Mouse (Mus musculus) lung, adult 2 months (tissue): ENCODE measurements around the gene Dcp1a. TPM values are rescaled to one million over a fixed set of nuclear protein-coding genes. Genes with fewer than 3 reads are reported as not detected.

Source experiments
- DNase-seq: peaks from one replicate; pipeline ENCODE4 v3.0.0; 2022
- H3K4me1 ChIP-seq: fragments of 200-500 bp; 2 replicates; pipeline ENCODE4 v1.6.1; 2011; ENCODE audit warnings: low read length; ENCODE audit not compliant: control insufficient read depth, insufficient read depth
- H3K4me3 ChIP-seq: fragments of 200-500 bp; replicated peaks from 2 replicates; pipeline ENCODE3; 2011; ENCODE audit warnings: low read depth, mild to moderate bottlenecking, control low read depth, low read length; ENCODE audit errors: extremely low read depth
- CTCF ChIP-seq: fragments of 200-500 bp; IDR thresholded peaks from 2 replicates; pipeline ENCODE4 v1.5.1; 2011; ENCODE audit warnings: mild to moderate bottlenecking, low read length, control low read depth; ENCODE audit not compliant: insufficient read depth
- POLR2A ChIP-seq: fragments of 200-500 bp; IDR thresholded peaks from 2 replicates; pipeline ENCODE4 v1.6.1; 2011; ENCODE audit warnings: low read depth, mild to moderate bottlenecking, control low read depth, low read length, borderline replicate concordance; ENCODE audit errors: extremely low read depth
- WGBS: fragments of 180-500 bp; shearing (Covaris S2); methylation state at CpG from one replicate; pipeline ENCODE4 v1.1.7; 2018; 5-methylcytosine and 5-hydroxymethylcytosine counted together
- polyA plus RNA-seq: library from polyadenylated mRNA; depleted of rRNA; stranded (reverse); fragments of >200 nt; gene quantifications from 2 replicates; pipeline ENCODE4 v1.2.3, GENCODE M21; 2012; rRNA removed

Dcp1a gene
- 31.1 and 36.5 TPM in 2 replicates for polyA plus RNA-seq

DNA sequence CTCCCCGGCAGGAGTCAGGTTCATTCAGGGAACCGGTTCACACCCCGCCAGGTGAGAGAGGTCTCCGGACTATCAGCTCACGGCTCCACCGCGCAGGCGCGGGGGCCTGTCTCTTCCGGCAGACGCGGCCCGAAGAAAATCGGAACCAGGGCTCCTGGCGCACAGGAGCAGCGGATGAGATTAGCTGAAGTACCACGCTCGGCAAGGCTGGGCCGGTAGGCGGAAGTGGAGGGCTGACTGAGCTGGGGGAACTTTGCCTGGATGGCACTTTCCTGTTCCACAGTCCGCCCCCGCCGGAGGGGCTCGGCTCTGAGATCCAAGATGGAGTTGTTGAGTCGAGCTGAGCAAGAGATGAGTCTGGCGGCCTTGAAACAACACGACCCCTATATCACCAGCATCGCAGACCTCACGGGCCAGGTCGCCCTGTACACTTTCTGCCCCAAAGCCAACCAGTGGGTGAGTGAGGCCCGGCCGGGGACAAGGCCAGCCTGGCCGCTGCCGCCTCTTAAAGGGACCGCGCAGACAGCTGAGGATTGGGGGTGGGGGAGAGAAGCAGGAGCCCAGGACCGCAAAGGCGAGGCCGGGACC is at the start of gene Dcp1a:
Gene Dcp1a, plus strand, starts transcription at position 175 of the 588 bp plus-strand sequence.
- DNase-seq, result peak; percentile 92
- TF ChIP-seq POLR2A, result peak; percentile 84; the same call in 1 of the 2 replicates
- TF ChIP-seq CTCF, result no peak
- peak within 1 kb of the TSS; percentile 91 for H3K4me3 ChIP-seq
- H3K4me1 ChIP-seq, result no peaks in the 10 kb centered on the region
- WGBS, result under 1% methylated on average over 39 of the region's 39 CpGs

DNA sequence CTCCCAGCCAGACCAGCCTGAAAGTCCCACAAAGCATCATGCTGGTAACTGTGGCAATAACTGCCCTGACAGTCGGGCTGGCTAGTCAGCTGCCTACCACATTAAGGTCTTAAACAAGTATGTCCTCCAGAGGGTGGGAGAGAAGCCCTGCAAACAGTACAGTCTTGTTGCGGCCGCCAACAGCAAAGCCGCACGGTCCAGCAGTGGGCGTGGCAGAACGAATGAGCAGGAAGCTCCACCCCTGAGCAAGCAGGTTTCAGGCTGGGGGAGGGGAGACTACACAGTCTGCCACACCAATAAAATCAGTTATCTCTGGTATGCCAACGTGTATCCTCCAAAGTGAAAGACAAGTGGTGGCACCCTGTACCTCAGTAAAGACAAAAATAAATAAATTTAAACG is 49.7 kb upstream of the Dcp1a start:
- DNase-seq, result peak; percentile 18
- no peaks in the 10 kb centered on the region for H3K4me1 ChIP-seq
- TF ChIP-seq POLR2A (no peak), CTCF (no peak)
- 46% methylated on average over 9 of the region's 9 CpGs for WGBS
- no peak overlapping the region for H3K4me3 ChIP-seq

- DNase-seq, result no peak
These were observed 49.3 kb upstream of the Dcp1a start for GRCm38 (mm10) chr14:30430026-30430425.

DNA sequence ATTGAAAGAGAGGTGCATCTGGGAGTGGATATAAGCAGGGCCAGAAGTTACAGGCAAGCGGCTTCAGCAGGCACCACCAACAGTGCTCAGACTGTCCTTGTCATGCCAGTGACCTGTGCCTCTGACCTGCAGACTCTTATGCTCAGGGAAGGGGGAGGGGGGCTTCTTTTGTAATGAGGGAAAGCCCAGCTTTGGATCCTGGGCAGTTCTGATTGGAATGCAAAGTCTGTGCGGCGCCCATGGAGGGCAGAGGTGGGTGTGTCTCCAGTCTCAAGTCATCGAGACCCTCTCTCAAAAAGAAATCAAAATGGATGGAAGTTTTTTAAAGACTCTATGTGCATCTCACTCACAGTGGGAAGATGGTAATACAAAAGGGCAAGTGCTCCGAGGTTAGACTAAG is 48.9 kb upstream of the Dcp1a start:
- Histone ChIP-seq H3K4me1 (no peaks in the 10 kb centered on the region), H3K4me3 (no peak overlapping the region)
- DNase-seq, result no peak
- 73% methylated on average over 5 of the region's 5 CpGs for WGBS
- TF ChIP-seq CTCF, result no peak
- no peak for TF ChIP-seq POLR2A

More at GRCm38 (mm10) chr14:30430026-30430425, 49.3 kb upstream of the Dcp1a start:
- H3K4me3 ChIP-seq, result no peak overlapping the region
- TF ChIP-seq CTCF (no peak), POLR2A (no peak)
- 83% methylated on average over 9 of the region's 9 CpGs for WGBS
- no peaks in the 10 kb centered on the region for H3K4me1 ChIP-seq

DNA sequence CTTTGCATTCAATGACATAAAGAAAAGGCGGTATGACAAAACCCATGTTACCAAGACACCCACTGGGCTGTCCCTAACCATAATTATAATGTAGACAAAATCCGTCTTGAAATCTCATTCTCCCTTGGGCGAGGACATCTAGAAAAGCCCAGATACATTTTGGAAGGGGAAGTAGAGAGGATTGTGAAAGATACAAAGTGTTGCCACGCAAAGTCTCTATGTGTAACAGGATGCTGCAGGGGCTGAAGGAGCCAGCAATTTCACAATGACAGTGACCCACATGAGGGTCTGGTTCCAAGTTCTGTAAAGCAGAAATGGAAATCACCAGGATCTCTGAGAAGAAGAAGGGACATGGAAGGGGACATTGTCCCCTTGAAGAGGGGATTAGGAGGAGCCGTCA is 44.0 kb upstream of the Dcp1a start:
- DNase-seq, result no peak
- no peak overlapping the region for H3K4me3 ChIP-seq
- 77% methylated on average over 5 of the region's 5 CpGs for WGBS

DNA sequence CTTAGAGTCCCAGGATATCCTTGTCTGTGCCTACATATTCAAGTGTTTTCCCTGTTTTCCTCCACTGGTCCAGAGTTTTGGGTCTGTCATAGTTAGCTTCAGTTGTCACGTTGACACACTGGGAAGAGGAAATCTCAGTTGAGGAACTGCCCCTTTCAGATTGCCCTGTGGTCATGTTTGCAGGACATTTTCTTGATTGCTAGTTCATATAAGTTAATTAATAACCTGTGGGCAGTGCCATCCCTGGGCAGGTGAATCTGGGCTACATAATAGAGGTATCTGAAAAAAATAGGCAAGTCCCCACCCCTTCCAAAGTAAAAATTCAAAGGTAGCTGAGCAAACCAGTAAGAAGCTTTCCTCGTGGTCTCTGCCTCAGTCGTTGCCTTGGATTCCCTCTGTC is 39.4 kb upstream of the Dcp1a start:
- no peak for TF ChIP-seq POLR2A
- TF ChIP-seq CTCF, result no peak

More for the DNA sequence above, 44.0 kb upstream of the Dcp1a start:
- no peak for TF ChIP-seq CTCF
- no peak for TF ChIP-seq POLR2A
- no peaks in the 10 kb centered on the region for H3K4me1 ChIP-seq

DNA sequence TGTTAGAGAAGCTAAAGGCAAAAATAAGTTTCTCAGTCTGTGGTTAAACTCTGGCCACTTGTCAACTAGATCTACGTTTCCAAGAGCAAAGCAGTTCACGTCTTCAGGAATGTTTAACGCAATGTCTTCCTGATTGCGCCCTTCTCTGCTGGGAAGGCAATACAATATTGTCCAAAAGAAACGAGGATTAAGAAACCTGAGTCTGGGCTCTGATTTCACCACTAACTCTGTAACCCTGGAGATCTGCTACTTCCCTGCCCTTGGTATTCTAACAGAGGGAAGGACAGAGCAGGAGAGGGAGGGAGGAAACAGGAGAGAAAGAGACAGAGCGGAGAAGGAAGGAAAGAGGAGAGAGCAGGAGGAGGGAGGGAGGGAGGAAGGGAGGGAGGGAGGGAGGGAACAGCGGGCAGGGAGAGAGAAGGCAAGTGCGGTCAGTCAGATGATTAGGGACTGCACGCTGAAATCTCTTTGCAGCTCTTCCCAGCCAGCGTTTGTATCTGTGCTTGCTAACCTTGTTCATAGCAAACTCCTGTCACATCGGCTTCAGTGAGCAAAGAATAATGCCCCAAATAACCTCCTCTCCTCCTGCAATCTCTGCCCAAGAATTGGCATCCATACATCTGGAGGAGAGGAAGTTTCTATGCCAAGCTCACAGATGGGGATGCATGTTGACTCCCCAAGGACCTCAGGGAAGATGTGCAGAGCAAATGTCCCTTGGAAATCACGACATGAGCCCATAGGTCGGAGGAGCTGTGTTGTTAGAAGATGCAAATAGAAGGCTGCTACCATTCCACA is 23.3 kb upstream of the Dcp1a start:
- no peak for DNase-seq
- Histone ChIP-seq H3K4me3 (no peak overlapping the region), H3K4me1 (no peaks in the 10 kb centered on the region)
- WGBS, result 24% methylated on average over 13 of the region's 13 CpGs
- no peak for TF ChIP-seq CTCF

More for the DNA sequence above, 39.4 kb upstream of the Dcp1a start:
- H3K4me3 ChIP-seq, result no peak overlapping the region
- 67% methylated on average over 3 of the region's 3 CpGs for WGBS
- no peaks in the 10 kb centered on the region; the same call in 1 of the 2 replicates for H3K4me1 ChIP-seq
- no peak for DNase-seq

GRCm38 (mm10) chr14:30457436-30457835 is 21.9 kb upstream of the Dcp1a start:
- no peak overlapping the region for H3K4me3 ChIP-seq
- WGBS, result 54% methylated on average over 7 of the region's 7 CpGs
- H3K4me1 ChIP-seq, result no peaks in the 10 kb centered on the region
- TF ChIP-seq POLR2A, result no peak
- no peak for TF ChIP-seq CTCF
- no peak for DNase-seq

GRCm38 (mm10) chr14:30457897-30458296 is 21.4 kb upstream of the Dcp1a start:
- TF ChIP-seq CTCF (no peak), POLR2A (no peak)
- no peak for DNase-seq
- H3K4me3 ChIP-seq, result no peak overlapping the region
- WGBS, result 30% methylated on average over 2 of the region's 2 CpGs
- H3K4me1 ChIP-seq, result no peaks in the 10 kb centered on the region

DNA sequence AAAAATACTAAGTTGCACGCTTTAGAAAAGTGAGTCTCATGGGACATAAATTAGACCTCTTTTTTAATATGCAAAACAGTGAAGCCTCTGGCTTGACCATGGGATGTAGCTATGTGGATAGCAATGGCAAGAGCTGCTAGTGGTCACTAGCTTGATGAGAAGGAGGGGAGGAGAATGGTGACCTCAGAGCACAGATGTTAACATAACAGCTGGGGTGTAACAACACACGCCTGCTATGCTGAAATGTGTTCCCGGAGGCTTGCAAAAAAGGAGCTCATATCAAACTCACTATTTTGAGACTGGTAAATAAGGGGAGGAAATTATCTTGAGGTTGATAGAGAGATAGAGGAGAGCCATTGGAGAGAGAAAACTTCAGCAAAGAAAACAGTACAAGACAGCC is 20.5 kb upstream of the Dcp1a start:
- Histone ChIP-seq H3K4me1 (no peaks in the 10 kb centered on the region), H3K4me3 (no peak overlapping the region)
- WGBS, result 72% methylated on average over 3 of the region's 3 CpGs
- TF ChIP-seq POLR2A (no peak), CTCF (no peak)
- no peak for DNase-seq
